Mouse (Mus musculus) sigmoid colon, adult 10 weeks (tissue): ENCODE data around the gene Csrp2. TPM values are rescaled to one million over a fixed set of nuclear protein-coding genes. Genes with fewer than 3 reads are reported as not detected.

Experiments used
- polyA plus RNA-seq: library from polyadenylated mRNA; stranded (reverse); fragments of 350-450 nt; fragmentation: Illumina TruSeq; extraction: RNeasy Lipid Tissue Mini Kit (QIAGEN cat#74804); gene quantifications from one replicate; pipeline ENCODE4 v1.2.3, GENCODE M21; 2014; ENCODE audit warnings: low read depth, low replicate concordance

Csrp2 gene
- polyA plus RNA-seq, result 86.7 TPM

DNA sequence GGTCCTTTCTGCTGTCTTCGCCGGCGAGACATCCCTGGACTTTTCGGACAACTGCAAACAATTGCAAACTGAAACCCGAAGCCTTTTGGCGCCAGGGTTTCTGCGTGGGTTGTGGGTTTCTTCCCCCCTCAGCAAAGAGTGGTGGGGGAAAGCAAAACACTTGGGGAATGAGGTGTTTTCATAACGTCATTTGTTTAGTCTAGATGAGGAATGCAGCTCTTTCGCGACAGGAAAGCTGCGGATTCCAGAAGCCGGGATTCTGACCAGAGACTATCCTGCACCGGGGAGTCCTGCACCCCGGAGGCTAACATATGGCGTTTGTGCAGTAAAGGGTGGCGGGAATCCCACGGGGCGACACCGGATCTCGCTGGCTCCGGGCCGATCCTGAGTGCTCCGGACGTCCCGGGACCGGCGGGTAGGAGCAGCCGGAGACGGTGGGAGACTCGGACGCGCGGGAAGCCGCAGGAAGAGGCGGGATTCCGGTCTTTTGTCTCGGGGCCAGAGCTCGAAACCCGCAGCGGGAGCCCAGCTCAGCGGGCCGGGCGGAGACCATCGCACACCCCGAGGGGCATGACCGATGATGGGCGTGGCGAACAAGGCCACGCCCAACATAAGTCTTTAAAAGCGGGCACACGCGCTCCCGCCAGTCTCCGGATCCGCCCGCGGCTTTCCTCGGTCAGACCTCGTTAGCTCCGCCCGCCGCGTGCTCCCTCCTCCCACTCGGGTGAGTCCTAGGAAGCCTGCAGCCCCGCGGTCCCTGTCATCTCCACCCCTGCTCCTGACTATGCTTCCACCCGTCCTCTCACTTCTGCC lies at the start of gene Csrp2:
Csrp2 (plus strand) TSS at position 259 of the 813 bp plus-strand sequence.

Other genes starting within 250 kb of the Csrp2 start
- 1.1 TPM for gene E2f7, start 174.3 kb upstream of the Csrp2 start, polyA plus RNA-seq
- 50.8 TPM for gene Zdhhc17, start 90.4 kb downstream of the Csrp2 start, polyA plus RNA-seq
- gene Osbpl8, start 245.0 kb downstream of the Csrp2 start, polyA plus RNA-seq, result 36.2 TPM